Mouse (Mus musculus): ENCODE measurements at regions not wholly inside any gene's neighbourhood (a gene's known extent, or its start where the extent isn't known, plus 50 kb on each side); places are given as distances from the start of the nearest gene placed in this dataset.
A peak's percentile ranks its signal among the peaks of the same experiment; 100 is the strongest.

DNA sequence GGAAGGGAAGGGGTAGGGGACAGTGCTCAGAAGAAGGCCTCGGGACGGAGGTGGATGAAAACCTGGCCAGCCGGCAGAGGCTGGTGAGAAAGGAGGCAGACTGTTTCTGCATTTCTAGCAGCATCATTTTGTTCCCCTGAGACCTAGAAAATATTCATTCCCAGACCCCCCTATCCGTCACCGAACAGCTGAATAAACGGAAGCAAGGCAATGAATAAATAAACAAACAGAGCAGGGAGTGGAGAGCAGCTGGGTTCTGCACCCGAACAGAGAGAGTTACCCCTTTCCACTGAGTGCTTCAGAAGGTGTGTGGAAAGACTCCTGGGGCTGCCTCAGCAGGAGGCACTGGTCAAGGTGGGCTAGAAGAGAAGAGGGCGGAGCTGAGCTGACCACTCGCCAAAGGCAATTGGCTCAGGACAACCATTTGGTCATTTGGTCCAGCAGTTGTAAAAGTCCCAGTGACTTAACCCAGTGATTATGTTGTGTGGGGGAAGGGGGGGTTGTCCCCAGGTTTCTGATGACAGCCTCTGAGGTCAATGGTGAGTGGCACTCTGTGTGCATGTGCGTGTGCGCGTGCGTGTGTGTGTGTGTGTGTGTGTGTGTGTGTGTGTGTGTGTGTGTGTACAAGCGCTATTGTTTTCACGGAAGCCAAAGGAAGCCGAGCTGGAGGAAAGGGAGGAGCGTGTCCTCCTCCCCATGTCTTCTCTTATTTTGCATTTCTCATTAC lies 233.1 kb downstream of the H2al1j start:
- DNase-seq (ENCODE audit: extremely low read depth, low read depth, low spot score): no peak
- Histone ChIP-seq H3K4me3 (ENCODE audit: insufficient read depth, low read depth, low read length) (no peak overlapping the region), H3K79me2 (ENCODE audit: control insufficient read depth, insufficient read depth, low read length) (no peaks in the 10 kb centered on the region), H3K36me3 (ENCODE audit: control insufficient read depth, insufficient read depth, low read length) (no peaks in the 10 kb centered on the region), H3K4me1 (ENCODE audit: control insufficient read depth, insufficient read depth, low read length) (no peaks in the 10 kb centered on the region), H3K27ac (replicated peaks; ENCODE audit: insufficient read depth, low read depth, low read length) (no peak overlapping the region), H3K27me3 (ENCODE audit: control insufficient read depth, insufficient read depth, low read length) (no peaks in the 10 kb centered on the region), H3K9ac (ENCODE audit: low read depth, low read length) (no peak overlapping the region)
- TF ChIP-seq POLR2A (IDR thresholded peaks at IDR 0.05; ENCODE audit: extremely low read depth, insufficient read depth, low read length) (no peak), CTCF (IDR thresholded peaks at IDR 0.05; ENCODE audit: low read depth, low read length) (no peak)
- 59% methylated on average over 14 of the region's 17 CpGs for WGBS

DNA sequence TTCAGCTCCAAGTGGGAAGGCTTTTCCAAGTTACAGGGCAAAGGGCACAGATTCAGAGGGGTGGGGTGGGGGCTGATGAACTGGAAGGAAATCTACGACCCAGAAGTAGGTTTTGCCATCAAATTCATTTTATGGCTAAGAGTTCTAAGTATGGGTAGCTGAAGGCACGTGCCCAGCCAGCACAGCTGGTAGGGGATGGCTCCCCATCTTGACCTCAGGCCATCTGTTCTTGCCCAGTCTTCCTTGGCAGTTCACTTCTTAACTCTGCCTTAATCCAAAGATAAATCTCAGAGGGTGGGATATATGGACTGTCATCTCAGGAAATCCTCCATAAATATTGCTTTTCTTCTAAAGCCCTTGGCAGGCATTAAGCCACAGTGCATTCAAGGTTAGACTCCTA lies 238.3 kb downstream of the H2al1j start:
- Histone ChIP-seq H3K36me3 (ENCODE audit: control insufficient read depth, insufficient read depth, low read length) (no peaks in the 10 kb centered on the region), H3K4me1 (ENCODE audit: control insufficient read depth, insufficient read depth, low read length) (no peaks in the 10 kb centered on the region), H3K79me2 (ENCODE audit: control insufficient read depth, insufficient read depth, low read length) (no peaks in the 10 kb centered on the region), H3K27ac (replicated peaks; ENCODE audit: insufficient read depth, low read depth, low read length) (no peak overlapping the region), H3K4me3 (ENCODE audit: insufficient read depth, low read depth, low read length) (no peak overlapping the region), H3K9ac (ENCODE audit: low read depth, low read length) (no peak overlapping the region), H3K27me3 (ENCODE audit: control insufficient read depth, insufficient read depth, low read length) (no peaks in the 10 kb centered on the region)
- 87% methylated on average over 2 of the region's 2 CpGs for WGBS
- no peak for DNase-seq (ENCODE audit: extremely low read depth, low read depth, low spot score)
- no peak for TF ChIP-seq POLR2A (IDR thresholded peaks at IDR 0.05; ENCODE audit: extremely low read depth, insufficient read depth, low read length)
- TF ChIP-seq CTCF (IDR thresholded peaks at IDR 0.05; ENCODE audit: low read depth, low read length): no peak

DNA sequence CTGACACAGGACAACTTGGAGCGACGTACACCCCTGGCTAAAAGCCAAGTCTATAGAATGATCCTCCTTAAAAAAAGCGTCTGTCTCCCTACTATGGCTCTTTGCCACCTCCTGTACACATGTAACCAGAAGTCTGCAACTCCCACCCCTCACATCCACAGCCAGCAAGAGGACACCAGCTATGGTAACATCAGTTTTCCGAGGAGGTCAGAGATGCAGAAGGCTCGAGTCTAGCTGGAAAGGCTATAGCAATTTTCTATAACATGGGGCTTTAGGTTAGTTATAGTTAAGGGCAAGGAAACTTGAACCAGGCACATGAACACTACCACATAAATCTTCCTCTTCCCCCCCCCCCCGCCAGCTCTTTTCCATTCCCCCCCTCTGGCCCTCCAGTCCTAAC lies 240.2 kb downstream of the H2al1j start:
- no peak overlapping the region for H3K27ac ChIP-seq (replicated peaks; ENCODE audit: insufficient read depth, low read depth, low read length)
- DNase-seq (ENCODE audit: extremely low read depth, low read depth, low spot score): no peak
- WGBS: 80% methylated on average over 6 of the region's 6 CpGs
- no peaks in the 10 kb centered on the region for H3K36me3 ChIP-seq (ENCODE audit: control insufficient read depth, insufficient read depth, low read length)
- no peaks in the 10 kb centered on the region for H3K79me2 ChIP-seq (ENCODE audit: control insufficient read depth, insufficient read depth, low read length)
- H3K9ac ChIP-seq (ENCODE audit: low read depth, low read length): no peak overlapping the region
- TF ChIP-seq POLR2A (IDR thresholded peaks at IDR 0.05; ENCODE audit: extremely low read depth, insufficient read depth, low read length) (no peak), CTCF (IDR thresholded peaks at IDR 0.05; ENCODE audit: low read depth, low read length) (no peak)
- H3K4me3 ChIP-seq (ENCODE audit: insufficient read depth, low read depth, low read length): no peak overlapping the region
- H3K27me3 ChIP-seq (ENCODE audit: control insufficient read depth, insufficient read depth, low read length): no peaks in the 10 kb centered on the region
- H3K4me1 ChIP-seq (ENCODE audit: control insufficient read depth, insufficient read depth, low read length): no peaks in the 10 kb centered on the region

DNA sequence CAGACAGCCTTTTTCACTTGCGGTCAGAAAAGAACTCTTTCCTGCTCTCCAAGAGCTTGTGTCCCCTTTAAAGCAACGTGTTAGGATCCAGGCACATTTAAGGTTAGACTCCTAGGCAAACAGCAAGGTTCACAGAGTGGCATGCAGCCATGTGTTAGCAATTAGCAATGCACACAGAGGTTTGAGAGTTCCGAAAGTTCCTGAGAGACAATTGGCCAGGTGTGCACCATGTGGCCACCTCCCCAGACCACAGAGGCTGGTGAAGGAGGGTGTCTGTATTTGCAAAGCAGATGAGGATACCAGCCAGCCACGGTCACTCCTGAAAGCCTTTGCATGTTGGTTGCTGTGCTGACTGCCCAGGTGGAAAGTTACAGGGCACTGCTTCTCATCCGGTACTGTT lies 240.6 kb downstream of the H2al1j start:
- no peak for DNase-seq (ENCODE audit: extremely low read depth, low read depth, low spot score)
- Histone ChIP-seq H3K4me1 (ENCODE audit: control insufficient read depth, insufficient read depth, low read length) (no peaks in the 10 kb centered on the region), H3K4me3 (ENCODE audit: insufficient read depth, low read depth, low read length) (no peak overlapping the region), H3K9ac (ENCODE audit: low read depth, low read length) (no peak overlapping the region), H3K36me3 (ENCODE audit: control insufficient read depth, insufficient read depth, low read length) (no peaks in the 10 kb centered on the region), H3K27me3 (ENCODE audit: control insufficient read depth, insufficient read depth, low read length) (no peaks in the 10 kb centered on the region), H3K27ac (replicated peaks; ENCODE audit: insufficient read depth, low read depth, low read length) (no peak overlapping the region), H3K79me2 (ENCODE audit: control insufficient read depth, insufficient read depth, low read length) (no peaks in the 10 kb centered on the region)
- no peak for TF ChIP-seq POLR2A (IDR thresholded peaks at IDR 0.05; ENCODE audit: extremely low read depth, insufficient read depth, low read length)
- WGBS: 50% methylated on average over 5 of the region's 5 CpGs

DNA sequence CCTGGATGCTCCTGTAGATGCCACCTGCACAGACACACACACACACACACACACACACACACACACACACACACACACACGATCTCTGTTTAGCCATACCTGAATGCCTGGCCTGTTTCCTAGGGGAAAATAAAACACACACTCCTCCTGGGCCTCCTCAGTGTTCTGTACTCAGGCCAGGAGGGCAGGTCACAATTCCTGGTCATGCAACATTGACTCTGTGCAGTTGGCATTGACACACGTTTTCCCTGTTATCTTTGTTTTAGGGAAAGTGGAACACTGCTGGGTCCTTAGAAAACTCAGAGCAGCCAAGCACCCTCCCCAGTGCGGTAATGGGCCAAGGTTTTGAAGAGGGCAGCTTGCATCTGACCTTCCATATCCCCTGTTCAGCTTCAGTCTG lies 246.7 kb downstream of the H2al1j start:
- H3K4me1 ChIP-seq (ENCODE audit: control insufficient read depth, insufficient read depth, low read length): no peaks in the 10 kb centered on the region
- H3K79me2 ChIP-seq (ENCODE audit: control insufficient read depth, insufficient read depth, low read length): no peaks in the 10 kb centered on the region
- no peaks in the 10 kb centered on the region for H3K27me3 ChIP-seq (ENCODE audit: control insufficient read depth, insufficient read depth, low read length)
- H3K4me3 ChIP-seq (ENCODE audit: insufficient read depth, low read depth, low read length): no peak overlapping the region
- WGBS: 29% methylated on average over 3 of the region's 3 CpGs
- no peaks in the 10 kb centered on the region for H3K36me3 ChIP-seq (ENCODE audit: control insufficient read depth, insufficient read depth, low read length)
- peak; percentile 85 for DNase-seq (ENCODE audit: extremely low read depth, low read depth, low spot score)
- TF ChIP-seq CTCF (IDR thresholded peaks at IDR 0.05; ENCODE audit: low read depth, low read length) (no peak), POLR2A (IDR thresholded peaks at IDR 0.05; ENCODE audit: extremely low read depth, insufficient read depth, low read length) (no peak)
- H3K9ac ChIP-seq (ENCODE audit: low read depth, low read length): no peak overlapping the region
- H3K27ac ChIP-seq (replicated peaks; ENCODE audit: insufficient read depth, low read depth, low read length): no peak overlapping the region

DNA sequence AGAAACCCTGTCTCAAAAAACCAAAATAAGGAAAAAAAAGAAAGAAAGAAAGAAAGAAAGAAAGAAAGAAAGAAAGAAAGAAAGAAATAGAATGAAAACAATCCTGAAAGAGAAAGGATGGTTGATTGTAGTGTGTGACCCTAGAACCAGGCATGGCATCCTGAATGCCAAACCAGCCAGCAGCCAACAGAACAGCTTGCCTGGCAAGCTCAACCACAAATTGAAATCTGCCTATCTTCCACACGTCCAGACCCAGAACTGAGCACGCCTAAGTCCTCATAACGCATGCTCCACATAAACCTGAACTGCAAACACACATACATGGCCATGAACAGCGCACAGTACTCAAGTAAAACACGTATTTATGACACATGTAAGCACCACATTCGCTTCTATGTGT lies 247.9 kb downstream of the H2al1j start:
- WGBS: 95% methylated on average over 6 of the region's 6 CpGs
- DNase-seq (ENCODE audit: extremely low read depth, low read depth, low spot score): no peak

More for the DNA sequence above, 247.9 kb downstream of the H2al1j start:
- no peak for TF ChIP-seq CTCF (IDR thresholded peaks at IDR 0.05; ENCODE audit: low read depth, low read length)
- TF ChIP-seq POLR2A (IDR thresholded peaks at IDR 0.05; ENCODE audit: extremely low read depth, insufficient read depth, low read length): no peak
- Histone ChIP-seq H3K4me3 (ENCODE audit: insufficient read depth, low read depth, low read length) (no peak overlapping the region), H3K4me1 (ENCODE audit: control insufficient read depth, insufficient read depth, low read length) (no peaks in the 10 kb centered on the region), H3K9ac (ENCODE audit: low read depth, low read length) (no peak overlapping the region), H3K27me3 (ENCODE audit: control insufficient read depth, insufficient read depth, low read length) (no peaks in the 10 kb centered on the region), H3K36me3 (ENCODE audit: control insufficient read depth, insufficient read depth, low read length) (no peaks in the 10 kb centered on the region), H3K27ac (replicated peaks; ENCODE audit: insufficient read depth, low read depth, low read length) (no peak overlapping the region), H3K79me2 (ENCODE audit: control insufficient read depth, insufficient read depth, low read length) (no peaks in the 10 kb centered on the region)
